Mouse (Mus musculus) midbrain, embryonic 13.5 days (tissue): ENCODE data around the gene Ski. TPM values are rescaled to one million over a fixed set of nuclear protein-coding genes. Genes with fewer than 3 reads are reported as not detected.

Experiments used
- ATAC-seq: fragments of 200-750 bp; cut with Nextera tagmentation; 2 replicates; pipeline ENCODE4 v1.8.0; 2017; ENCODE audit warnings: mild to moderate bottlenecking, moderate TSS enrichment, moderate library complexity
- H3K27ac ChIP-seq: fragments of 300-500 bp; sonication (generic); 2 replicates; pipeline ENCODE4 v1.5.1; 2015; ENCODE audit warnings: inconsistent platforms, mild to moderate bottlenecking, moderate library complexity
- H3K27me3 ChIP-seq: fragments of 300-500 bp; sonication (generic); 2 replicates; pipeline ENCODE4 v1.6.1; 2015; ENCODE audit warnings: mild to moderate bottlenecking, inconsistent platforms
- H3K36me3 ChIP-seq: fragments of 300-500 bp; sonication (generic); 2 replicates; pipeline ENCODE4 v1.6.1; 2015; ENCODE audit warnings: mild to moderate bottlenecking, inconsistent platforms
- H3K4me1 ChIP-seq: fragments of 300-500 bp; sonication (generic); replicated peaks from 2 replicates; pipeline ENCODE4 v1.6.1; 2015; ENCODE audit warnings: inconsistent platforms
- H3K4me2 ChIP-seq: fragments of 300-500 bp; sonication (generic); replicated peaks from 2 replicates; pipeline ENCODE4 v1.6.1; 2015; ENCODE audit warnings: moderate library complexity, mild to moderate bottlenecking, inconsistent platforms
- H3K4me3 ChIP-seq: fragments of 300-500 bp; sonication (generic); replicated peaks from 2 replicates; pipeline ENCODE4 v1.5.1; 2015; ENCODE audit warnings: mild to moderate bottlenecking, inconsistent platforms
- H3K9ac ChIP-seq: fragments of 300-500 bp; sonication (generic); replicated peaks from 2 replicates; pipeline ENCODE4 v1.6.1; 2015; ENCODE audit warnings: mild to moderate bottlenecking, inconsistent platforms
- H3K9me3 ChIP-seq: fragments of 300-500 bp; sonication (generic); 2 replicates; pipeline ENCODE4 v1.6.1; 2016; ENCODE audit warnings: mild to moderate bottlenecking, inconsistent platforms
- WGBS: fragments of 180-500 bp; shearing (Covaris S2); methylation state at CpG from one replicate; pipeline ENCODE4 v1.1.7; 2015; 5-methylcytosine and 5-hydroxymethylcytosine counted together
- polyA plus RNA-seq: library from polyadenylated mRNA; unstranded; fragments of >200 nt; fragmentation: Nextera tagmentation; extraction: Ambion mirVana; gene quantifications from 2 replicates; pipeline ENCODE4 v1.2.1, GENCODE M21; 2015

The Ski gene
- polyA plus RNA-seq, 1 experiment from 2014 or later = 9.9 TPM

DNA sequence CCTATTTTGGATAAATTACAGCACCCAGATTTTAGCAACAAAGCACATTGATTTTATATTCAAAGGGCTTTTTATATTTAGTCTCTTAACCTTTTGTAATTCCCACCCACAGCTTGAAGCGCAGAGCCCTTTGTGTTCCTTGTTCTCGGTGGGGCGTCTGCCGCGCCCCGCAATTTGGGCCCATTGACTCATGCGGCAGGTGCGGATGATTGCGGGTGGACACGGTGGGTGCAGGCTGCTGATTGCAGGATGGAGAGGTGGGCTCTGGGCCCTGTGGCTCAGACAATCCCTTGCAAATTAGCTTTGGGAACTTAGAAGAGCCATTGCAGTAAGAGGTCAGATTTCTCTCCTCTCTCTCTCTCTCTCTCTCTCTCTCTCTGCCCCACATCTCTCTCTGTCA is 104.1 kb downstream of the Ski start:
- H3K4me3 ChIP-seq = no peak overlapping the region
- H3K4me2 ChIP-seq = no peak overlapping the region
- no peak overlapping the region for H3K27ac ChIP-seq
- H3K36me3 ChIP-seq = no peaks in the 10 kb centered on the region
- H3K27me3 ChIP-seq = no peaks in the 10 kb centered on the region
- ATAC-seq = no peak
- H3K9me3 ChIP-seq = no peaks in the 10 kb centered on the region
- peaks cover 41% of the 10 kb centered on the region for H3K4me1 ChIP-seq
- H3K9ac ChIP-seq = no peak overlapping the region
- whole genome bisulfite sequencing = 59% methylated on average over 10 of the region's 10 CpGs

DNA sequence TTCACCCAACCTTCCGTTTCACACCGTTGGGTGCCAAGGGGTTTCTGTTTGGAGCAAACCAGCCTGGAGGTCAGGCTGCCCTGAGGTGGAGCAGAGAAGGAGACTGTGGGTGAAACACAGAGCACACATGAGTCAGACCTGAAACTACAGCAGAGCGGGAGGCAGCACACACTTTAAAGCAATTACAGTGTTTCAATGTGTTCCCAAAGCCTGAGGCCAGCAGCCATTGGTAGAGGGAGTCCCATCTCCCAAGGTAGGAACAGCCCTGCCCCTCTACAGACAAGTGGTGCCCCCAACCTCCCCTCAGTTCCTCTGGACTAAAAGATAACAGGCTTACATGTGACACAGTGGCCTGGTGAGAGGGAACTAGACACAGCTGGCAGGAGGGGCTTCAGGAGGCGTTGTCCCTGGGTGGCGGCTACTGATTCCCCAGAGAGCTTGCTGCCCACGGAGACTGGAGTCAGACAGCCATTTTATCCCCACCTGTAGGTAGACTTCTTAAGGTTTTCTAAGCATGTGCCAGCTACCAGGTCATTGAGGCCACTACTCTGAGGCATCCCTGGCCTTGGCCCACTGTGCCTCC is 104.9 kb downstream of the Ski start:
- Histone ChIP-seq H3K9me3 (no peaks in the 10 kb centered on the region), H3K4me1 (peaks cover 33% of the 10 kb centered on the region), H3K36me3 (no peaks in the 10 kb centered on the region), H3K27me3 (no peaks in the 10 kb centered on the region), H3K9ac (no peak overlapping the region), H3K4me2 (no peak overlapping the region), H3K4me3 (no peak overlapping the region), H3K27ac (no peak overlapping the region)
- 78% methylated on average over 6 of the region's 6 CpGs for WGBS
- ATAC-seq = no peak

DNA sequence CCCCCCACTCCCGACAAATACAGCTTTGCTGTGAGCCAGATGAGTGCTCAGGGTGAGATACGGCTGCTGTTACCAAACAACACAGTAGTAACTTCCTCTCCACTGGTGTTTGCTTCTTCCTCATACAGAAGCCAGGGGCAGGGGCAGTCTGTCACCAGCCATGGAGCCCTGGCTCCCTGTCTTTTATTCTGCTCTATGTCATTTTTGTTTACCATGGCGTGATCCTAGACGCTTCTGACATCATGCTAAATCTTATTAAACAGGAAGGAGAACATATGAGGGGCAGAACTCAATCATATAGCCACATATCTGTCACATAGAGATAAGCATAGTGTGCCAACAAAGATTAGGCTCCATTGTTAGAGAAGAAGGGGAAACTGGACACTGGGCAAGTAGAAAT is 105.8 kb downstream of the Ski start:
- no peaks in the 10 kb centered on the region for H3K36me3 ChIP-seq
- H3K27ac ChIP-seq = no peak overlapping the region
- WGBS = 84% methylated on average over 4 of the region's 4 CpGs
- ATAC-seq = no peak
- H3K27me3 ChIP-seq = no peaks in the 10 kb centered on the region
- no peak overlapping the region for H3K4me2 ChIP-seq
- no peaks in the 10 kb centered on the region for H3K9me3 ChIP-seq
- peaks cover 24% of the 10 kb centered on the region; the same call in 1 of the 2 replicates for H3K4me1 ChIP-seq
- no peak overlapping the region for H3K9ac ChIP-seq
- H3K4me3 ChIP-seq = no peak overlapping the region

DNA sequence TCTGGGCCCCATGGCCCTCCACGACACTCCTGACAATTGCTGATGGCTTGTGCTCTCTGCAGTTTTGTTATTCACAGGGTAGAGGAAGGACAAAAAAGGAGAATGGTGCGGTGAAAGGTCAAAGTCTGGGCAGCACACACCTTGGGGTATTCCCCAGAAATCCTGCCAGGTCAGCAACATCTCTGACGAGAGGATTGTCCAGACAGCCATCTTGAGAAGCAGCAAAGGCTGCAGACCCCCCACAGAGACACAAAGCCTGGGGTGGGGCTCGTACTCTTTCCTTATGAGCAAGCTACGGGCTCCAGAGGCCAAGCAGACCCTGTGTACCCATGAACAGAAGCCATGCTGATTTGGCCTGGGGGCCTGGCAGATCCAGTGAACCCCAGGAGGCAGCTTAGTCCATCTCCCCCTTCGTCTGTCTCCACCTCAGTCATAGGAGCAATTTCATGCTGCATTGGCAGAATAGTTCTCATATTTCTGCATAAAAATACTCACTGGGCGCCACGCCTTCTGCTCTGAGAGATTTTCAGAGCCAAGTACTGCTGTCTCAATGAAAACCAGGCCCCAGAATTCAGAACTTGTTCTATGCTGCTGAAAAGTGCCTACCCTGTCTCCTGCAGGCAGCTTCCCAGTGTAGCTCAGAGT is 108.5 kb downstream of the Ski start:
- H3K4me1 ChIP-seq = 0 out of 2 replicates have a peak, but pooled peaks cover 17% of the 10 kb centered on the region
- H3K9ac ChIP-seq = no peak overlapping the region
- no peaks in the 10 kb centered on the region for H3K36me3 ChIP-seq
- H3K4me3 ChIP-seq = no peak overlapping the region
- H3K4me2 ChIP-seq = no peak overlapping the region
- no peak overlapping the region for H3K27ac ChIP-seq
- H3K9me3 ChIP-seq = no peaks in the 10 kb centered on the region
- no peak for ATAC-seq
- 62% methylated on average over 8 of the region's 8 CpGs for WGBS
- no peaks in the 10 kb centered on the region for H3K27me3 ChIP-seq

DNA sequence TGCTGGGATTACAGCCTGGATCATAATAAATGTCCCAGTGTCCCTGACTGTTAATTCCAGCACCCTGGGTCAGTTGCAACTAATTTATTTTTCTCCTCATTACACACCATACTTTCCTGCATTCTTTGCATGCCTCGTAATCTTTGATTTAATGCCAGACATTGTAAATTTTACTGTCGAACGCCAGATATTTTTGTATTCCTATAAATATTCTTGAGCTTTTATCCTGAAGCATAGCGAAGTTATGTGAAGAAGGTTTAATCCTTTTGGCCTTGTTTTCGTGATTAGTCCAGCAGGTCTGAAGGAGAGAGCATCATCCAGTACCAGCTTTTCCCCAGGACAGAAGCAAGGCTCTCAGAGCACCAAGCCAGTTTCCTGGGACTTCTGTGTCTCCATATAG is 112.9 kb downstream of the Ski start:
- WGBS = 91% methylated on average over 5 of the region's 5 CpGs
- no peaks in the 10 kb centered on the region for H3K36me3 ChIP-seq
- H3K4me1 ChIP-seq = 0 out of 2 replicates have a peak, but pooled peaks cover 2% of the 10 kb centered on the region
- no peak overlapping the region for H3K4me3 ChIP-seq
- H3K9me3 ChIP-seq = no peaks in the 10 kb centered on the region
- H3K9ac ChIP-seq = no peak overlapping the region
- ATAC-seq = no peak
- no peak overlapping the region for H3K27ac ChIP-seq
- no peaks in the 10 kb centered on the region for H3K27me3 ChIP-seq
- H3K4me2 ChIP-seq = no peak overlapping the region

DNA sequence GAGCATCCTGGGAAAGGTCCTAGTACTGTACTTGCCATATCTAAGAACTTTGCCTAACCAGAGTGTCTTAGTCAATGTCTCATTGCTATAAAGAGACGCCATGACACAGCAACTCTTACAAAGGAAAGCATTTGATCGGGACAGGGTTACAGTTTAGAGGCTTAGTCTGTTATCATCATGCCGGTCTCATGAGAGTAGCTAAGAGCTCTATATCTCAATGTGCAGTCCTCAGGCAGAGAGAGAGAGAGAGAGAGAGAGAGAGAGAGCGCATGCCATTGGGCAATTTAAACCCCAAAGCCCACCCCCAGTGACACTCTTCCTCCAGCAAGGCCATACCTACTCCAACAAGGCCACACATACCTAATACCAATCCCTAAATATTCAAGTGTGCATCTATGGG is 114.5 kb downstream of the Ski start:
- 97% methylated on average over 4 of the region's 4 CpGs for WGBS

More for the DNA sequence above, 114.5 kb downstream of the Ski start:
- H3K9me3 ChIP-seq = no peaks in the 10 kb centered on the region
- no peak overlapping the region for H3K27ac ChIP-seq
- no peaks in the 10 kb centered on the region for H3K4me1 ChIP-seq
- no peak overlapping the region for H3K9ac ChIP-seq
- no peaks in the 10 kb centered on the region for H3K36me3 ChIP-seq
- H3K27me3 ChIP-seq = no peaks in the 10 kb centered on the region
- no peak overlapping the region for H3K4me2 ChIP-seq
- H3K4me3 ChIP-seq = no peak overlapping the region
- no peak for ATAC-seq

Other genes starting within 250 kb of the Ski start
- gene Plch2, start 165.8 kb downstream of the Ski start, polyA plus RNA-seq = 7.7 and 9.0 TPM in 2 replicates
- gene Pex10, start 155.6 kb downstream of the Ski start, polyA plus RNA-seq = 19.6 and 21.8 TPM in 2 replicates
- 121 and 124 TPM in 2 replicates for gene Rer1, start 136.2 kb downstream of the Ski start, polyA plus RNA-seq
- gene Morn1, start 136.0 kb downstream of the Ski start, polyA plus RNA-seq = 6.0 and 8.9 TPM in 2 replicates
- 91.2 and 92.7 TPM in 2 replicates for gene Faap20, start 27.2 kb upstream of the Ski start, polyA plus RNA-seq
- gene Prkcz, start 138.8 kb upstream of the Ski start, polyA plus RNA-seq = 56.7 and 59.5 TPM in 2 replicates
- 0.11 TPM in 1 of 2 replicates, not detected in the other for gene Gabrd, start 175.5 kb upstream of the Ski start, polyA plus RNA-seq
- 3.8 and 4.2 TPM in 2 replicates for gene Cfap74, start 186.6 kb upstream of the Ski start, polyA plus RNA-seq
- not detected in 2 replicates for gene Tmem52, start 246.5 kb upstream of the Ski start, polyA plus RNA-seq